Mouse (Mus musculus) CH12.LX (cell line): ENCODE measurements at regions not wholly inside any gene's neighbourhood (a gene's known extent, or its start where the extent isn't known, plus 50 kb on each side); places are given as distances from the start of the nearest gene placed in this dataset.

Experiments used
- DNase-seq: peaks from one replicate; pipeline ENCODE4 v3.0.0-alpha.2; 2013; ENCODE audit errors: extremely low read depth
- H3K27ac ChIP-seq: 2 replicates; pipeline ENCODE4 v1.5.1; 2012; ENCODE audit warnings: low read depth, mild to moderate bottlenecking, control low read depth, moderate library complexity; ENCODE audit not compliant: insufficient read depth
- H3K27me3 ChIP-seq: replicated peaks from 2 replicates; pipeline ENCODE3; 2012; ENCODE audit warnings: inconsistent platforms
- H3K36me3 ChIP-seq, 2 experiments: replicated peaks in 1 of 2; 2 replicates each; pipeline versions ENCODE3 to v1.6.1; 2012; ENCODE audit warnings: inconsistent platforms in 1 of 2, low read length in 1 of 2, mild to moderate bottlenecking in 1 of 2, mixed read lengths in 1 of 2, moderate library complexity in 1 of 2; ENCODE audit not compliant: control insufficient read depth in 1 of 2, insufficient read depth in 1 of 2
- H3K4me1 ChIP-seq, 2 experiments: 2 replicates each; pipeline ENCODE4 v1.6.1; 2012; ENCODE audit warnings: inconsistent platforms in 1 of 2, moderate library complexity in 1 of 2; ENCODE audit not compliant: insufficient read depth in 2 of 2, control insufficient read depth in 1 of 2
- H3K4me2 ChIP-seq: 2 replicates; pipeline ENCODE4 v1.6.1; 2012; ENCODE audit warnings: low read depth, mild to moderate bottlenecking, control low read depth; ENCODE audit not compliant: poor library complexity, insufficient read depth, severe bottlenecking
- H3K4me3 ChIP-seq, 3 experiments: fragments of 150-350 bp in 1 of 3; sonication (generic) in 1 of 3; replicated peaks in 1 of 3; 2 replicates each; pipeline versions ENCODE3 to v1.5.1; 2011 to 2012; ENCODE audit warnings: low read depth in 2 of 3, low read length in 2 of 3, mild to moderate bottlenecking in 2 of 3, moderate library complexity in 2 of 3, control low read depth in 1 of 3, improper control_type of control experiment in 1 of 3, inconsistent platforms in 1 of 3, mixed read lengths in 1 of 3; ENCODE audit not compliant: poor library complexity in 1 of 3
- H3K79me2 ChIP-seq: replicated peaks from 2 replicates; pipeline ENCODE4 v1.6.1; 2012; ENCODE audit warnings: mild to moderate bottlenecking, moderate library complexity; ENCODE audit not compliant: control insufficient read depth, poor library complexity, insufficient read depth, severe bottlenecking; ENCODE audit errors: extremely low read depth
- H3K9ac ChIP-seq: 2 replicates; pipeline ENCODE4 v1.6.1; 2012; ENCODE audit warnings: low read depth, mild to moderate bottlenecking, control low read depth, moderate library complexity; ENCODE audit not compliant: insufficient read depth
- H3K9me3 ChIP-seq: replicated peaks from 2 replicates; pipeline ENCODE3; 2012; ENCODE audit warnings: low read length, inconsistent platforms, mixed read lengths
- CHD1 ChIP-seq: IDR thresholded peaks from 2 replicates; pipeline ENCODE4 v1.6.1; 2012; ENCODE audit warnings: low read depth, low read length, improper control_type of control experiment, inconsistent platforms
- E2F4 ChIP-seq: IDR thresholded peaks from 2 replicates; pipeline ENCODE4 v1.6.1; 2011; ENCODE audit warnings: low read depth, low read length, improper control_type of control experiment; ENCODE audit not compliant: insufficient replicate concordance
- GABPA ChIP-seq: IDR thresholded peaks from 2 replicates; pipeline ENCODE4 v1.6.1; 2012; ENCODE audit warnings: low read depth, low read length, improper control_type of control experiment, inconsistent platforms; ENCODE audit not compliant: insufficient replicate concordance
- IRF4 ChIP-seq: IDR thresholded peaks from 2 replicates; pipeline ENCODE4 v1.6.1; 2014; ENCODE audit warnings: low read depth, mild to moderate bottlenecking, inconsistent platforms, low read length, improper control_type of control experiment
- JUN ChIP-seq: IDR thresholded peaks from 2 replicates; pipeline ENCODE4 v1.6.1; 2011; ENCODE audit warnings: low read depth, mild to moderate bottlenecking, low read length, improper control_type of control experiment, moderate library complexity; ENCODE audit not compliant: insufficient read depth
- MAFK ChIP-seq: IDR thresholded peaks from 2 replicates; pipeline ENCODE4 v1.6.1; 2011; ENCODE audit warnings: low read length, improper control_type of control experiment; ENCODE audit not compliant: insufficient replicate concordance
- MAX ChIP-seq: IDR thresholded peaks from 2 replicates; pipeline ENCODE4 v1.6.1; 2011; ENCODE audit warnings: low read length, improper control_type of control experiment
- MAZ ChIP-seq: IDR thresholded peaks from 2 replicates; pipeline ENCODE4 v1.6.1; 2012; ENCODE audit warnings: low read depth, mild to moderate bottlenecking, inconsistent platforms, low read length, improper control_type of control experiment, moderate library complexity
- NRF1 ChIP-seq: IDR thresholded peaks from 2 replicates; pipeline ENCODE4 v1.6.1; 2014; ENCODE audit warnings: low read depth, mild to moderate bottlenecking, inconsistent platforms, low read length, improper control_type of control experiment, moderate library complexity
- POLR2A ChIP-seq: IDR thresholded peaks from 2 replicates; pipeline ENCODE4 v1.6.1; 2011; ENCODE audit warnings: low read depth, mild to moderate bottlenecking, improper control_type of control experiment, low read length
- SIN3A ChIP-seq: IDR thresholded peaks from 2 replicates; pipeline ENCODE4 v1.6.1; 2012; ENCODE audit warnings: low read length, improper control_type of control experiment, inconsistent platforms
- SMC3 ChIP-seq: IDR thresholded peaks from 2 replicates; pipeline ENCODE4 v1.6.1; 2011; ENCODE audit warnings: low read depth, low read length, improper control_type of control experiment
- TBP ChIP-seq: conservative IDR thresholded peaks from 2 replicates; pipeline ENCODE4 v1.6.1; 2011; ENCODE audit warnings: low read depth, low read length, improper control_type of control experiment
- TCF12 ChIP-seq: IDR thresholded peaks from 2 replicates; pipeline ENCODE4 v1.6.1; 2014; ENCODE audit warnings: low read depth, mild to moderate bottlenecking, inconsistent platforms, low read length, improper control_type of control experiment
- USF1 ChIP-seq: IDR thresholded peaks from 2 replicates; pipeline ENCODE4 v1.6.1; 2014; ENCODE audit warnings: low read depth, mild to moderate bottlenecking, inconsistent platforms, low read length, improper control_type of control experiment
- USF2 ChIP-seq: conservative IDR thresholded peaks from 2 replicates; pipeline ENCODE4 v1.6.1; 2011; ENCODE audit warnings: low read depth, low read length, improper control_type of control experiment
- ZMIZ1 ChIP-seq: IDR thresholded peaks from 2 replicates; pipeline ENCODE4 v1.6.1; 2012; ENCODE audit warnings: low read depth, mild to moderate bottlenecking, inconsistent platforms, low read length, improper control_type of control experiment
- dilution Hi-C: fragments of 300-500 bp; cut with MboI; formaldehyde crosslinking; loops from 2 replicates; pipeline ENCODE4 v1.14.3; 2020; ENCODE audit warnings: low sequenced_read_pairs; ENCODE audit not compliant: extremely low pct_unique_long_range_greater_than_20kb, extremely low pct_ligation_motif_present
- in situ Hi-C: fragments of 300-500 bp; cut with MboI; formaldehyde crosslinking; loops from 3 replicates; pipeline ENCODE4 v1.14.3; 2019; ENCODE audit warnings: low sequenced_read_pairs, low pct_ligation_motif_present, low pct_unique_long_range_greater_than_20kb, mixed read lengths

GRCm38 (mm10) chr13:107585936-107586335 is 458.3 kb upstream of the Smim15 start:
- no peaks in the 10 kb centered on the region for H3K27me3 ChIP-seq
- H3K27ac ChIP-seq = no peak overlapping the region
- dilution Hi-C loops (no loop called here), in situ Hi-C loops (no loop called here)
- no peak for DNase-seq
- H3K4me1 ChIP-seq = peaks cover 2 to 23% of the 10 kb centered on the region in 2 experiments; a peak in 3 of 4 replicates
- H3K9me3 ChIP-seq = no peaks in the 10 kb centered on the region
- no peak overlapping the region for H3K9ac ChIP-seq
- no peak overlapping the region for H3K4me3 ChIP-seq
- H3K36me3 ChIP-seq = no peaks in the 10 kb centered on the region
- no peak overlapping the region for H3K4me2 ChIP-seq
- H3K79me2 ChIP-seq = no peaks in the 10 kb centered on the region
- no peak for TF ChIP-seq MAX
- no peak for TF ChIP-seq JUN
- no peak for TF ChIP-seq NRF1

GRCm38 (mm10) chr13:107585353-107585752 is 458.9 kb upstream of the Smim15 start:
- H3K4me1 ChIP-seq = peaks cover 2 to 23% of the 10 kb centered on the region in 2 experiments; a peak in 3 of 4 replicates
- no peak overlapping the region for H3K4me3 ChIP-seq
- no peak overlapping the region for H3K27ac ChIP-seq
- no peaks in the 10 kb centered on the region for H3K9me3 ChIP-seq
- no peak for TF ChIP-seq SIN3A
- no peak for TF ChIP-seq SMC3
- TF ChIP-seq MAFK = no peak
- no peak for TF ChIP-seq USF2
- TF ChIP-seq TCF12 = no peak
- no peak for TF ChIP-seq GABPA
- no peak for TF ChIP-seq MAZ
- no peak for TF ChIP-seq E2F4
- no peak for TF ChIP-seq MAX
- no peak for TF ChIP-seq IRF4
- DNase-seq = no peak
- no peaks in the 10 kb centered on the region for H3K27me3 ChIP-seq
- no peaks in the 10 kb centered on the region for H3K79me2 ChIP-seq
- dilution Hi-C loops = no loop called here
- no peak overlapping the region for H3K9ac ChIP-seq
- in situ Hi-C loops = no loop called here
- no peaks in the 10 kb centered on the region for H3K36me3 ChIP-seq
- no peak overlapping the region for H3K4me2 ChIP-seq

- no peak overlapping the region for H3K27ac ChIP-seq
Observed at GRCm38 (mm10) chr13:107578968-107579367, 465.3 kb upstream of the Smim15 start.

More at GRCm38 (mm10) chr13:107578968-107579367, 465.3 kb upstream of the Smim15 start:
- dilution Hi-C loops = no loop called here
- DNase-seq = no peak
- no peak overlapping the region for H3K4me3 ChIP-seq
- peaks cover 14 to 31% of the 10 kb centered on the region in 2 experiments for H3K4me1 ChIP-seq
- no peaks in the 10 kb centered on the region for H3K9me3 ChIP-seq
- in situ Hi-C loops = no loop called here
- no peak overlapping the region for H3K9ac ChIP-seq
- H3K36me3 ChIP-seq = no peaks in the 10 kb centered on the region
- TF ChIP-seq USF1 (no peak), GABPA (no peak), ZMIZ1 (no peak), SMC3 (no peak), POLR2A (no peak), MAZ (no peak), IRF4 (no peak), CHD1 (no peak), TBP (no peak)
- no peak overlapping the region for H3K4me2 ChIP-seq
- H3K79me2 ChIP-seq = no peaks in the 10 kb centered on the region
- H3K27me3 ChIP-seq = no peaks in the 10 kb centered on the region
